Mouse (Mus musculus) kidney, postnatal 10 days (tissue): ENCODE measurements around the gene Gm45062.

Experiments
- DNase-seq: peaks from one replicate; pipeline ENCODE4 v3.0.0; 2021; ENCODE audit warnings: mixed read lengths

Gm45062 gene

GRCm38 (mm10) chr6:8631986-8632632, 372.9 kb downstream of the Gm45062 start:
- no peak for DNase-seq

- DNase-seq, result no peak
Measured at GRCm38 (mm10) chr6:8632701-8633100, 373.5 kb downstream of the Gm45062 start.

GRCm38 (mm10) chr6:8638122-8638521, 378.9 kb downstream of the Gm45062 start:
- DNase-seq, result no peak

GRCm38 (mm10) chr6:8638899-8639298, 379.6 kb downstream of the Gm45062 start:
- DNase-seq, result no peak

- DNase-seq, result no peak
Measured at GRCm38 (mm10) chr6:8639526-8639925, 380.3 kb downstream of the Gm45062 start.

- DNase-seq, result no peak
Measured at GRCm38 (mm10) chr6:8640863-8641262, 381.6 kb downstream of the Gm45062 start.

- DNase-seq, result no peak
Measured at GRCm38 (mm10) chr6:8644703-8645102, 385.5 kb downstream of the Gm45062 start.

GRCm38 (mm10) chr6:8645708-8646107, 386.5 kb downstream of the Gm45062 start:
- no peak for DNase-seq
